Mouse (Mus musculus) adrenal gland, postnatal 4 days (tissue): ENCODE measurements around the gene Spen. TPM values are rescaled to one million over a fixed set of nuclear protein-coding genes. Genes with fewer than 3 reads are reported as not detected.
"Not testable (repeated sequence)": the region's sequence is repeated elsewhere in the genome, so short reads cannot be mapped to it uniquely, and the experiment has no call there.

Experiments used
- DNase-seq, 2 experiments: peaks; one replicate each; pipeline ENCODE4 v3.0.0; 2021 to 2022; ENCODE audit warnings: low spot score in 2 of 2, mixed read lengths in 2 of 2
- long read RNA-seq, 2 experiments: library from polyadenylated mRNA; stranded (forward); transcript quantifications; one replicate each; pipeline ENCODE4 v2.0.0; 2021
- total RNA-seq, 2 experiments: library from RNA; stranded (reverse); gene quantifications; 2 replicates each; pipeline ENCODE4 v1.2.3; 2021

The Spen gene
- 10 to 100 TPM; 57.4 to 67.8 TPM for total RNA-seq
- long read RNA-seq, experiment 1, partial matches to known transcripts, result 2 of 5 reads
- long read RNA-seq, experiment 1, other reads (novel, unspliced or antisense), result 2 of 5 reads
- long read RNA-seq, experiment 2, partial matches to known transcripts, result 20 of 29 reads
- long read RNA-seq, experiment 2, other reads (novel, unspliced or antisense), result 8 of 29 reads

- DNase-seq, result peak; percentile 88
Measured at GRCm38 (mm10) chr4:141538408-141539212, at the start of gene Spen. TSS of gene Spen (minus strand) at chr4:141538597.

- DNase-seq, result no peak
Measured at GRCm38 (mm10) chr4:141583919-141584318, 45.5 kb upstream of the Spen start.

- DNase-seq, result no peak
Measured at GRCm38 (mm10) chr4:141581051-141581450, 42.7 kb upstream of the Spen start.

GRCm38 (mm10) chr4:141578833-141579232 lies 40.4 kb upstream of the Spen start:
- no peak for DNase-seq

- DNase-seq, result no peak
Measured at GRCm38 (mm10) chr4:141576877-141577276, 38.5 kb upstream of the Spen start.

GRCm38 (mm10) chr4:141576404-141576803 lies 38.0 kb upstream of the Spen start:
- no peak for DNase-seq

- peak; percentile 77 to 79 for DNase-seq
Measured at GRCm38 (mm10) chr4:141574789-141575702, 36.6 kb upstream of the Spen start.

GRCm38 (mm10) chr4:141573359-141573966 lies 35.1 kb upstream of the Spen start:
- DNase-seq, result peak in 1 of 2 experiments; percentile 42

- no peak for DNase-seq
Measured at GRCm38 (mm10) chr4:141572668-141573358, 34.4 kb upstream of the Spen start.

- DNase-seq, result no peak
Measured at GRCm38 (mm10) chr4:141571934-141572333, 33.5 kb upstream of the Spen start.

GRCm38 (mm10) chr4:141571337-141571739 lies 32.9 kb upstream of the Spen start:
- DNase-seq, result no peak

- DNase-seq, result no peak
Measured at GRCm38 (mm10) chr4:141570821-141571220, 32.4 kb upstream of the Spen start.

GRCm38 (mm10) chr4:141570004-141570403 lies 31.6 kb upstream of the Spen start:
- DNase-seq, result no peak

- no peak for DNase-seq
Measured at GRCm38 (mm10) chr4:141568966-141569365, 30.6 kb upstream of the Spen start.

- not testable (repeated sequence) for DNase-seq
Measured at GRCm38 (mm10) chr4:141567174-141567573, 28.8 kb upstream of the Spen start.

GRCm38 (mm10) chr4:141566187-141566586 lies 27.8 kb upstream of the Spen start:
- no peak for DNase-seq

GRCm38 (mm10) chr4:141565325-141565724 lies 26.9 kb upstream of the Spen start:
- no peak for DNase-seq

- no peak for DNase-seq
Measured at GRCm38 (mm10) chr4:141564660-141565059, 26.3 kb upstream of the Spen start.

- no peak for DNase-seq
Measured at GRCm38 (mm10) chr4:141564209-141564608, 25.8 kb upstream of the Spen start.

GRCm38 (mm10) chr4:141562281-141562680 lies 23.9 kb upstream of the Spen start:
- DNase-seq, result no peak
